Mouse (Mus musculus): Measurements from ENCODE around the gene Gpr183. TPM values are rescaled to one million over a fixed set of nuclear protein-coding genes. Genes with fewer than 3 reads are reported as not detected.

The Gpr183 gene
- under 1 TPM; 0.72 to 0.84 TPM for total RNA-seq (2021)

GRCm38 (mm10) chr14:121964990-121965389 is at the start of gene Gpr183:
Gpr183 (minus strand) TSS chr14:121965195.
- no peak for DNase-seq (ENCODE audit: low spot score in 2 of 2)
- intact Hi-C loops (cut with DNase I): no loop called here

DNA sequence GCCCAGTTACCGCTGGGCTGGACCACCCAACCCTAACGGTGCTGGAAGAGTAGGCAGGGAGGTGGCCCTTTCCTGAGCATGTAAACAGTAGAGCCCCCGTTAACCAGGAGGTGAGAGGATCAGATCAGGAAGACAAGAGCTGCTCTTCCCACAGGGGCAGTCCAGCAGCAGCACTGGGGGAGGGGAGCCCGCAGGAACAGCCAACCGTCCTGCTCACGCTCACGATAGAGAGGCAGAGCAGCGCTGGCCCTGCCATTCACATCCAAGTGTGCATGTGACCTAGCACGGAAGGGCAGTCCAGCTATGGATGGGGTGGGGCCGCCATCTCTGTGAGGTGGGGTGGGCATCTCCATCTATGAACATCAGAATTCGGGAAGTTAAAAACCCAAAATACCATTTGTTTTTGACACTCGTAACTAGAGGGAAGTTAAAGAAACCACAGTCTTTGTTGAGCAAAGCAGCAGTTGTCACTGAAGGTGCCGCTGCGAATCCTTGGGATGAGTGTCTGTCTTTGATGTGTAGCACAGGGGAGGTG is 48.5 kb upstream of the Gpr183 start:
- intact Hi-C loops (cut with DNase I): no loop called here
- DNase-seq (ENCODE audit: low spot score in 2 of 2): no peak

GRCm38 (mm10) chr14:122012814-122013213 is 47.8 kb upstream of the Gpr183 start:
- intact Hi-C loops (cut with DNase I): no loop called here
- DNase-seq (ENCODE audit: low spot score in 2 of 2): no peak

DNA sequence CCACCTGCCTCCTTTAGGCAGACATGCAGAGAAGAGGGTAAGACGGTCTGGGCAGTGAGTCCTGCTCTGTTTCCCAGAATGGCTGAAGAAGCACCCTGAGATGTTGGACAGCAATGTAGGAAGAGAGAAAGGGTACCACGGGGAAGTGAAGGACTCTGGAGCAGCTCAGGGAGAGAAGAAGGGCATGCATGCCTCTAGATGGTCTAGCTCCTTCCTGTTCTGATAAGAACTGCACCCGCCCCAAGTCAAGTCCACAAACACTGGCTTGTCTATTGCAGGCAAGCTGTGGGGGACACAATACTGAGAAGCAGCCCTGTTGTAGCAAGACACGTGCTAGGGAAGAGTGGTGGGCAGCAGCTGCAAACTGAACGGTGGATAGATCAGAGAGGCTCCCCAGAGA is 47.2 kb upstream of the Gpr183 start:
- intact Hi-C loops (cut with DNase I): no loop called here
- DNase-seq (ENCODE audit: low spot score in 2 of 2): no peak

- DNase-seq (ENCODE audit: low spot score in 2 of 2): no peak
- intact Hi-C loops (cut with DNase I): no loop called here
These were observed 46.8 kb upstream of the Gpr183 start for GRCm38 (mm10) chr14:122011768-122012167.

DNA sequence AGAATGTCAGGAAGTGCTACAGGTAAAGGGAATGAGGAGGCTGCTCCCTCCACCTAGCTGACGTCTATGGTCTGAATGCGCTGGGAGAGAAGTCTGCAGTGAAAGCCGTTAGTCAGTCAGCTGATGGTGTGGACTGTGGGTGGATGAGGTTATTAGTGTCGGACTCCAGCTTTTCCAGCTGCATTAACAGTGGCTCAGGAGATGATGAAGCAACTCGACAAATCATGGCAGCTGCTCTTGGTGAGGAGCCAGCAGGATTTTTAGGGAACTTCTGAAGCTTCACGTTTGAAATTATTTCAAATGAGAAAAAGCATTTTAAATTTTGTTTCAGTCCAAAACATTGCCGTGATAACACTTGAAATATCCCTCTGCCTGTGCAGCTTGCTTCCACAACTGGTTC is 45.3 kb upstream of the Gpr183 start:
- no peak for DNase-seq (ENCODE audit: low spot score in 2 of 2)
- intact Hi-C loops (cut with DNase I): no loop called here

- intact Hi-C loops (cut with DNase I): no loop called here
- DNase-seq (ENCODE audit: low spot score in 2 of 2): no peak
These were observed 44.5 kb upstream of the Gpr183 start for GRCm38 (mm10) chr14:122009502-122009901.

GRCm38 (mm10) chr14:122008261-122008660 is 43.3 kb upstream of the Gpr183 start:
- DNase-seq (ENCODE audit: low spot score in 2 of 2): no peak
- intact Hi-C loops (cut with DNase I): no loop called here

DNA sequence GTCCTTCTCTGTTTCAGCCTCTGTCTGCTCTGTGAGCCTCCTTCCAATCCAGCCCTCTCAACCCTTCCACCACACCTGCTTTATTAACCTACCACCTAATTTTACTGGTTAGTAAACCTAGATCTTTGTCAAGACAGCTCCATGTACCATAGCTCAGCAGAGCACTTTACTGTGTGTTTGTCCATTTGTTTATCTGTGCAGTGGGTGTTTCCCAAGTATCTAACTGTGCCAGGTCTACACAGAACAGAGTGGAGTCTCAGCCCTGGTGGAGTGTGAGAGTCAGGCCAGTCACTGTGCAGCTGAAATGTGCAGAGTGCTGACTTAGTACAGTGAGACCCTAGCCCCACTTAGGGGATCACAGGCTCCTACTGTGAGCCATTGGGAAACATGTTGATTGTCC is 38.8 kb upstream of the Gpr183 start:
- intact Hi-C loops (cut with DNase I): no loop called here

DNA sequence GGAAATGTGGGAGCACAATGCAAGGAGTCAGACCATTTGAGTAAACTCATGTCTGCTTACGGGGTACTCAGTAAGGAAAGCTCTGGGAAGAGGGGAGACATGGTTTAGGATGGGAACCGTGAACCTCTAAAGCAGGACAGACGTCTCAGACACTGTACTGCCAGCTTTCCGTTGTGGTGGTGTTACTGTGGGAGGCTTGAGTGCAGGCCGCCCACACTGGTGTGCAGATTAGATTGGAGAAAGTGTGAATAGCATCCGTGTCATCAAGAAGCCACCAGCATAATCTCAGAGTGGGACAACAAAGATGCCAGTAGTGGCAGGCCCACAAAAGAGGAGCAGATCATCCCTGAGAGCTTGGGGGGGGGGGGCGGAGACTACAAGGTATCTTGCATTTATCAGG is 37.2 kb upstream of the Gpr183 start:
- intact Hi-C loops (cut with DNase I): no loop called here
- DNase-seq (ENCODE audit: low spot score in 2 of 2): no peak

More for the DNA sequence above, 38.8 kb upstream of the Gpr183 start:
- DNase-seq (ENCODE audit: low spot score in 2 of 2): no peak

DNA sequence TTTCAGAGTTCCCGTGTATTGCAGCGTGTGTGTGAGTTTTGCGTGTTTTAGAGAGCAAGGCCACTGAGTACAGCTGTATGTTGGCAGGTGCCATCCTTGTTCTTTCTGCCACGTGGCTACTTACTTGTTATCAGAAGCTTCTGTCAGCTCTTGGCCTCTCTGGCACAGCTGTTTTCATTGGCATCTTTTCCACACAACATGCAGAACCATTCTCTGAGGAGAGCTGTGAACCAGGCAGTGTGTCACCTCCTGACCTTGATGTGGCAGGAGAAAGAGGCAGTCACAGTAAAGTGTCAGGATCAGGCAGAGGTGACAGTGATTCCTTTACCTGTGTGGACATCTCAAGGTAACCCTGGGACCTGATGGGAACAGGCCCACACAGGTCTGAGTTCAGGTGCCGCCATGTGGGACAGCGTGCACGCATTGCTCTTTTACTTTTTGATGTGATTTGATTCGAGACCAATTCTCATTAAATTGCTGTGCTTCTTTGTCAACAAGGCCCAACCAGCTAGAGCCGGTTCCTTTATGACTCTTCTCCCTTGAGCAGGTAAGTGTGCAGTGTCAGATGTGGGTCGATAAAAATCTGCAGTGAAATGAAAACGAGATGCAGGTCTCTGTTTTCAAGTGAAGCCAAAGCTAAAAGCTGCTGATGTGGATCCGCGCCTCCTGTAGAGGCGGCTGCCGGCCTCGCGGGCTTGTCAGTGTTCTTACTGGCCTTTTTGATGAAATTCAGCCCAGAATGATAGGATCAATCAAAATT is 35.5 kb upstream of the Gpr183 start:
- intact Hi-C loops (cut with DNase I): no loop called here
- no peak for DNase-seq (ENCODE audit: low spot score in 2 of 2)

GRCm38 (mm10) chr14:121999455-121999854 is 34.5 kb upstream of the Gpr183 start:
- no peak for DNase-seq (ENCODE audit: low spot score in 2 of 2)
- intact Hi-C loops (cut with DNase I): no loop called here

- intact Hi-C loops (cut with DNase I): no loop called here
- DNase-seq (ENCODE audit: low spot score in 2 of 2): no peak
These were observed 31.8 kb upstream of the Gpr183 start for GRCm38 (mm10) chr14:121996786-121997185.

- intact Hi-C loops (cut with DNase I): no loop called here
These were observed 30.5 kb upstream of the Gpr183 start for GRCm38 (mm10) chr14:121995557-121995870.

GRCm38 (mm10) chr14:121994846-121995556 is 30.0 kb upstream of the Gpr183 start:
- no peak for DNase-seq (ENCODE audit: low spot score in 2 of 2)
- intact Hi-C loops (cut with DNase I): no loop called here

More at GRCm38 (mm10) chr14:121995557-121995870, 30.5 kb upstream of the Gpr183 start:
- no peak for DNase-seq (ENCODE audit: low spot score in 2 of 2)

- DNase-seq (ENCODE audit: low spot score in 2 of 2): no peak
- intact Hi-C loops (cut with DNase I): no loop called here
These were observed 29.2 kb upstream of the Gpr183 start for GRCm38 (mm10) chr14:121994171-121994700.

- intact Hi-C loops (cut with DNase I): no loop called here
These were observed 28.6 kb upstream of the Gpr183 start for GRCm38 (mm10) chr14:121993616-121994015.

GRCm38 (mm10) chr14:121992395-121993280 is 27.6 kb upstream of the Gpr183 start:
- intact Hi-C loops (cut with DNase I): no loop called here
- DNase-seq (ENCODE audit: low spot score in 2 of 2): no peak

More at GRCm38 (mm10) chr14:121993616-121994015, 28.6 kb upstream of the Gpr183 start:
- DNase-seq (ENCODE audit: low spot score in 2 of 2): no peak

DNA sequence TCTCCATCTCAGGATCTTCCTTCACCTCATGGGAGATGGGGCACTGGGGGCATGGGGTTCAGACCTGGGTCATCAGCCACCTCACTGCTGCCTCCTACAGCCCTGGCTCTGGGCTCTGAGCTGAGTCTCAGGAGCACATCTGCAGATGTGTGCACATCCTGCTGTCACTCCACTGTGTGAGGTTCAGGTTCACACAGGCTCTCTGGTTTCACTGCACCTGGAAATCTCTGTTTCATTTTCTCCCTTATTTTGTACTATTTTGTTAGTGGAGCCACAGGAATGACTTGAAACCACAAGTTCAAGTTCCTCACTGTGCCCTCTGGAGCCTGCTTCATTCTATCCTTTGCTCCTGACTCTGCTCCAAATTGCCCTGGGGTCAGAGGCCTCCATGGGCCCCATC is 26.9 kb upstream of the Gpr183 start:
- no peak for DNase-seq (ENCODE audit: low spot score in 2 of 2)
- intact Hi-C loops (cut with DNase I): no loop called here

- intact Hi-C loops (cut with DNase I): no loop called here
- no peak for DNase-seq (ENCODE audit: low spot score in 2 of 2)
These were observed 25.9 kb upstream of the Gpr183 start for GRCm38 (mm10) chr14:121990897-121991296.

Measured in left cerebral cortex, postnatal 36 days (tissue).